Mouse (Mus musculus) heart, embryonic 16.5 days (tissue): Measurements from ENCODE around the gene Slc25a10. TPM values are rescaled to one million over a fixed set of nuclear protein-coding genes. Genes with fewer than 3 reads are reported as not detected.

ENCODE experiments used
- ATAC-seq: fragments of 200-750 bp; cut with Nextera tagmentation; replicated peaks from 2 replicates; pipeline ENCODE4 v1.8.0; 2017; ENCODE audit warnings: moderate number of reproducible peaks; ENCODE audit not compliant: insufficient read depth, low FRiP score; ENCODE audit errors: extremely low read depth
- H3K27ac ChIP-seq: fragments of 300-500 bp; sonication (generic); 2 replicates; pipeline ENCODE4 v1.5.1; 2014; ENCODE audit warnings: mild to moderate bottlenecking, low read length, control low read depth, moderate library complexity
- H3K27me3 ChIP-seq: fragments of 300-500 bp; sonication (generic); 2 replicates; pipeline ENCODE4 v1.6.1; 2014; ENCODE audit warnings: low read length, mixed read lengths; ENCODE audit not compliant: control insufficient read depth, insufficient read depth
- H3K36me3 ChIP-seq: fragments of 300-500 bp; sonication (generic); 2 replicates; pipeline ENCODE4 v1.6.1; 2014; ENCODE audit not compliant: control insufficient read depth, insufficient read depth
- H3K4me1 ChIP-seq: fragments of 300-500 bp; sonication (generic); 2 replicates; pipeline ENCODE4 v1.6.1; 2014; ENCODE audit warnings: low read length, mixed read lengths; ENCODE audit not compliant: control insufficient read depth, insufficient read depth
- H3K4me2 ChIP-seq: fragments of 300-500 bp; sonication (generic); 2 replicates; pipeline ENCODE4 v1.6.1; 2014; ENCODE audit warnings: low read depth, mild to moderate bottlenecking, control low read depth, low read length
- H3K4me3 ChIP-seq: fragments of 300-500 bp; sonication (generic); 2 replicates; pipeline ENCODE4 v1.5.1; 2014; ENCODE audit warnings: mild to moderate bottlenecking, control low read depth, low read length
- H3K9ac ChIP-seq: fragments of 300-500 bp; sonication (generic); 2 replicates; pipeline ENCODE4 v1.6.1; 2014; ENCODE audit warnings: low read length, control low read depth
- H3K9me3 ChIP-seq: fragments of 300-500 bp; sonication (generic); replicated peaks from 2 replicates; pipeline ENCODE4 v1.6.1; 2016; ENCODE audit warnings: low read length; ENCODE audit not compliant: control insufficient read depth
- WGBS: fragments of 180-500 bp; shearing (Covaris S2); extraction: QIAGEN DNeasy Blood & Tissue Kit; methylation state at CpG from one replicate; pipeline ENCODE4 v1.1.7; 2014; 5-methylcytosine and 5-hydroxymethylcytosine counted together
- polyA plus RNA-seq: library from polyadenylated mRNA; unstranded; fragments of >200 nt; fragmentation: Nextera tagmentation; extraction: Ambion mirVana; gene quantifications from 2 replicates; pipeline ENCODE4 v1.2.1, GENCODE M21; 2015

Slc25a10 gene
- 39.6 and 43.9 TPM in 2 replicates for polyA plus RNA-seq

DNA sequence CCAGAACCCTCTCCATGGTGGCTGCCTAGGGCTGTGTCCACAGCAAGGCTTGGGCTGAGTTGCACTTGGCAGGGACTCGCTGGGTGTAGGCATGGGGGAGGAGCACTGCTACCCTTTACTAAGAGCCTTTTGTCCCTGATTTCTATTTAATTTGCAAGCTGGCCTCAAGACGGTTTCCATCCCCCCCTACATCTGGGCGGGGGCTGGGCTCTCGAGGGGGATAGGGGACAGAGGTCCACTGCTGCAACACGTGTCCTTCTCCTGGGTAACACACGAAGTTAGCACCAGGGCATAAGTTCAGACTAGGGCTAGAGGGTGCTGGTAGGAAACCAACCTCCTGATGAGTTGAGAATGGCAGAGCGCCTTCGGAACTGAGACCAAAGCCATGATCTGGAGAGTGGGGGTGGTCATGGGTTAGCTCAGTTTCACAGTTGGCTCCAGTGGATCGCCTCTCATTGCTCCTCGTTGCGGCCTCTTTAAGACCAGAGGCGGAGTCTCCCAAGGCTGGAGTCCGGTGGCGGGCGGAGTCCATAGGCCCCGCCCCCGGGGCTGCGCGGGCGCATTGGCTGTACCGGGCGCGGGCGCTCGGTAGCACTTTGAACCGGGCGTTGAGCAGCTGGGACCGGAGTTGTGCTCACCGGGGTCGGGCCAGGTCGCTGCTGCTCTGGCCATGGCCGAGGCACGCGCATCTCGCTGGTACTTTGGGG, at the start of gene Slc25a10:
Slc25a10 (plus strand) TSS at position 524 of the 707 bp plus-strand sequence.
- peak within 1 kb of the TSS; percentile 83 for H3K9ac ChIP-seq
- H3K9me3 ChIP-seq: no peaks in the 10 kb centered on the region
- under 1% methylated on average over 35 of the region's 35 CpGs for WGBS
- no peaks in the 10 kb centered on the region for H3K27me3 ChIP-seq
- H3K27ac ChIP-seq: peak within 1 kb of the TSS; percentile 82
- ATAC-seq: peak; percentile 84
- peaks cover 34% of the 10 kb centered on the region for H3K36me3 ChIP-seq
- peak within 1 kb of the TSS; percentile 83 for H3K4me3 ChIP-seq
- H3K4me1 ChIP-seq: peaks cover 24% of the 10 kb centered on the region
- peak within 1 kb of the TSS; percentile 89 for H3K4me2 ChIP-seq

DNA sequence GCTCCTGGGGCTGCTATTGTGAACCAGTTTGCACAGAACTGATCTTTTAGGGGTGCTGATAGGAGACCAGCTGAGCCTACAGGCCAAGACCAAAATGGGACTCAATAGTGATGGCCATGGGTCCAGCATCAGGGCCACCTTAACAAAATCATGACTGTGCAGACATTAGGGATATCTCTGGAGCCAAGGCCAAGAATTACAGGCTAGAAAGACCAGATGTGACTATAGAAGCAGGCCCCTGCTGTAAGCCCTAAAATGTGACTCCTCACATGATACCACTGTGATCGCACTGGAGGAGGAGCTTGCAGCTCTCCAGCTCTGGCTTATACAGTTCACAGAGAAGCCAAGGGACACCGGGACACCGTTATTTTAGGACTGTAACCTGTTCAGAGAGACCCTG, 49.3 kb upstream of the Slc25a10 start, which contains the start of gene Tspan10:
Tspan10 (plus strand) TSS at position 301 of the 400 bp plus-strand sequence.
- Histone ChIP-seq H3K27ac (no peak within 1 kb of the TSS), H3K27me3 (no peaks in the 10 kb centered on the region), H3K4me3 (no peak within 1 kb of the TSS), H3K9me3 (no peaks in the 10 kb centered on the region), H3K4me2 (no peak within 1 kb of the TSS), H3K9ac (no peak within 1 kb of the TSS), H3K36me3 (no peaks in the 10 kb centered on the region), H3K4me1 (no peaks in the 10 kb centered on the region)
- no peak for ATAC-seq
- 82% methylated on average over 3 of the region's 3 CpGs for WGBS

DNA sequence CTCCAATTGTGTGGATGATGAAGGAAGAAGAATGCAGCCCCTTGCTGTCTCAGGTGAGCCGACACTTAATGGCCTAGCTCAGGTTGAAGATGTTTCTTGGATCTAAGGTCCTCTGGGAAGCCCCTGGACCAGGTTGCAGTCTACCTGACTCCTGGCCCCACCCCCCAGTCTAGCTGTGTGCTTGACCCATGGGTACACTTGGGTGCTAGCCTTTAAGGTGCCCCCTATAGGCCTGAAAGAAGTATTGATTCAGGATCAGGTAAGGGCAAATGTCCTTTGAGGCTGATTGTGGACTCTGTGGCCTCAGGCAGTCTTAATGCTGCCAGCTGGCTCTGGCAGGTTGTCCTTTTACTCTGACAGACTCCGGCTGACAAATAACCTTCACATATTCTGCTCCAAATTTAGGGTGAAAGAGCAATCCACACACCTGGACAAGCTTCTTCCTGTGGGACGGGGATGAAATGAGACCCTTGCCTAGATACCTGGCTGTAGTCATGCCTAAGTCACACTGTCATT, 48.8 kb upstream of the Slc25a10 start:
- H3K9me3 ChIP-seq: no peaks in the 10 kb centered on the region
- no peaks in the 10 kb centered on the region for H3K36me3 ChIP-seq
- no peak for ATAC-seq
- H3K27me3 ChIP-seq: no peaks in the 10 kb centered on the region
- 88% methylated on average over 3 of the region's 3 CpGs for WGBS
- no peak overlapping the region for H3K9ac ChIP-seq
- H3K27ac ChIP-seq: no peak overlapping the region
- H3K4me3 ChIP-seq: no peak overlapping the region
- H3K4me1 ChIP-seq: no peaks in the 10 kb centered on the region
- H3K4me2 ChIP-seq: no peak overlapping the region

DNA sequence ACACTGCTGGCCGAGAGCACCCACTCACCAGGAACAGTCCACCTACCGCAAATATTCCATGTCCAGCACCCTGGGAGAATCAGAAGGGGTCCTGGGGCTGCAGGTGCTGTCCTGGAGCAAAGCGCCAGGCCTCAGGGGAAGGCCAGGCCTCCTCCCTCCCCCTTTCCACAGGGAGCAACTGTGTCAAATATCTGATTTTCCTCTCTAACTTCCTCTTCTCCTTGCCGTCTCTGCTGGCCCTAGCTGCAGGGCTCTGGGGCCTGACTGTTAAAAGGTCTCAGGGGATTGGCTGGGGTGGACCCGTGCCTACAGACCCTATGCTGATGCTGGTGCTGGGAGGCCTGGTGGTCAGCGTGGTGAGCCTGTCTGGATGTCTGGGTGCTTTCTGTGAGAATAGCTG, 47.5 kb upstream of the Slc25a10 start:
- Histone ChIP-seq H3K4me1 (no peaks in the 10 kb centered on the region), H3K4me3 (no peak overlapping the region), H3K27me3 (no peaks in the 10 kb centered on the region), H3K9ac (no peak overlapping the region), H3K9me3 (no peaks in the 10 kb centered on the region), H3K4me2 (no peak overlapping the region), H3K27ac (no peak overlapping the region), H3K36me3 (no peaks in the 10 kb centered on the region)
- ATAC-seq: no peak
- WGBS: 64% methylated on average over 6 of the region's 6 CpGs

DNA sequence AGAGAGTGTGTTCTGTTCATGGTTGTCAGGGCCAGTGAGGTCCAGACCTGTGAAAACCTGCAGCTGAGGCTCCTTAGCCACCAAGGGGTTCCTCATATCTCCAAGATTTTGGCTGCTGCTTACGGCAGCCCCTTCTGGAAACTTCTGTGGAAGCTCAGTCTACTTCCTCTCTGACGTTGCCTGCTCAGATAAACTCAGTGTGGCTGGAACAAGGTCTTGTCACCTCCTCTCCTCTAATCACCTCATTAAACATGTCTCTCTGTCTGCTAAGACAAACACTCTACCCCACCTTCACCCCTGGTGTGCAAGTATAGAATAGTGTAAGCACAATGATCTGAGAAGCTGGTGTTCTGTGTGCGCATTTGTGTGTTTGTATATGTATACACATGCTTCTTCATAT, 46.2 kb upstream of the Slc25a10 start:
- H3K9me3 ChIP-seq: no peaks in the 10 kb centered on the region
- H3K36me3 ChIP-seq: no peaks in the 10 kb centered on the region
- H3K27me3 ChIP-seq: no peaks in the 10 kb centered on the region
- no peak overlapping the region for H3K4me3 ChIP-seq
- no peak overlapping the region for H3K4me2 ChIP-seq
- ATAC-seq: no peak
- WGBS: 50% methylated on average over 3 of the region's 3 CpGs
- no peak overlapping the region for H3K9ac ChIP-seq
- H3K27ac ChIP-seq: no peak overlapping the region
- H3K4me1 ChIP-seq: no peaks in the 10 kb centered on the region

DNA sequence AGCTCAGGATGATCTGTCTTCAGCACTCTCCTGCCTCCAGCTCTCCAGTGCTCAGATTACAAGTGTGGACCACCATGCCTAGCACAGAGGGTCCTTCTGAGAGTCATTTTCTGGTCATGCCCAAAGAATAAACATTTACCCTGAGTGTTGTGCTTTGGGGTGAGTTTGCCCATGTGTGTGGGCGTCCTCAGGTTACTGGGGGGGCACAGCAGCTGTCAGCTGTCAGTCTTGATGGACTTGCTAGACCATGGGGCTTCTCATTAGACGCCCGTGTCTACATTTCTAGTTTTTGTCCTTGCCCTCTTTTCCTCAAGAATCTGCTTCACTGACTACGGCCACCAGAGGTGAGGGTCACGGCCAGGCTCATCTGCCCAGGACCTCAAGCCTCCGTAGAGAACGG, 44.5 kb upstream of the Slc25a10 start:
- no peak overlapping the region for H3K4me3 ChIP-seq
- 78% methylated on average over 7 of the region's 7 CpGs for WGBS
- H3K27ac ChIP-seq: no peak overlapping the region
- ATAC-seq: no peak
- H3K9ac ChIP-seq: no peak overlapping the region
- H3K27me3 ChIP-seq: no peaks in the 10 kb centered on the region
- H3K9me3 ChIP-seq: no peaks in the 10 kb centered on the region
- no peak overlapping the region for H3K4me2 ChIP-seq
- H3K4me1 ChIP-seq: no peaks in the 10 kb centered on the region
- no peaks in the 10 kb centered on the region for H3K36me3 ChIP-seq

DNA sequence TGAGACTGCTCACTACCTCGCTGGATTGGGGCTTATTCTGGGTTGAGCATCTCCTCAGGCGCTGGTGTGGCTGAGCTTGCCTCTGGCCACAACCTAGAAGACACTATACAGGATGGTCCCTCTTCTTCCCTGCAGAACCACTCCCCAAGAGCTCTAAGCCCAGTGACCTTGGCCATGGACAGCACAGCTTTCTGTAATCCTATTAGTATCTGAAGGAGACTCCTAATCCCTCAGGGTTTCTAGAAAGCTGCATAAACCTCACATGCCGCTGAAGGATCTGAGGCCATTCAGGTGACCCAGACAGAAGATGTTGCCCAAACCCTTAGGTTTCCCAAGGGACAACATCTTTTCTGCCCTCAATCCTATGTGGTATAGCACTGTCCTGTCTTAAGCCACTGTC, 39.4 kb upstream of the Slc25a10 start:
- 46% methylated on average over 3 of the region's 3 CpGs for WGBS
- Histone ChIP-seq H3K4me1 (peaks cover 5% of the 10 kb centered on the region), H3K9ac (no peak overlapping the region), H3K9me3 (no peaks in the 10 kb centered on the region), H3K4me2 (no peak overlapping the region), H3K27me3 (no peaks in the 10 kb centered on the region), H3K36me3 (no peaks in the 10 kb centered on the region), H3K27ac (no peak overlapping the region), H3K4me3 (no peak overlapping the region)
- no peak for ATAC-seq

DNA sequence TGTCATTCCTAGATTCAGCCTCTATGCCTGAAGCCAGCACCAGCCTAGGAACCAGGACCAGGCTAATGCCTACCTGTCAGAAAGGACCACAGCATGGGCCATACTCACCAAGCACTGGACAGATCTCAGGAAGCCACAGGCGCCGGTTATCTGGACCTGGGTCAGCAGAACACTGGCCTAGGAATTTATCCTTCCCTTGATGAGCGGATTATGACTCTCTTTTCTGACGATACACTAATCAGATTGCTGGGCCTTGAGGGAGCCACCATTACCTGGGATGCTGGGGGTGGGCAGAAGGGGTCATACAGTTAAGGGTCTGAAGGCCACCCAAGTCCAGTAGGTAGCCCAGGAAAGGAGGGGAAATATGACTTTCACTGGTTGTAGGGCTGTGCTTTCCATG, 38.3 kb upstream of the Slc25a10 start, which contains the start of gene Pde6g:
Pde6g (minus strand) TSS at position 195 of the 400 bp plus-strand sequence.
- no peaks in the 10 kb centered on the region for H3K27me3 ChIP-seq
- H3K4me2 ChIP-seq: no peak within 1 kb of the TSS
- no peak within 1 kb of the TSS for H3K27ac ChIP-seq
- H3K4me3 ChIP-seq: no peak within 1 kb of the TSS
- no peaks in the 10 kb centered on the region for H3K9me3 ChIP-seq
- no peak for ATAC-seq
- H3K36me3 ChIP-seq: no peaks in the 10 kb centered on the region
- peaks cover 5% of the 10 kb centered on the region for H3K4me1 ChIP-seq
- WGBS: 80% methylated on average over 4 of the region's 4 CpGs
- H3K9ac ChIP-seq: no peak within 1 kb of the TSS

DNA sequence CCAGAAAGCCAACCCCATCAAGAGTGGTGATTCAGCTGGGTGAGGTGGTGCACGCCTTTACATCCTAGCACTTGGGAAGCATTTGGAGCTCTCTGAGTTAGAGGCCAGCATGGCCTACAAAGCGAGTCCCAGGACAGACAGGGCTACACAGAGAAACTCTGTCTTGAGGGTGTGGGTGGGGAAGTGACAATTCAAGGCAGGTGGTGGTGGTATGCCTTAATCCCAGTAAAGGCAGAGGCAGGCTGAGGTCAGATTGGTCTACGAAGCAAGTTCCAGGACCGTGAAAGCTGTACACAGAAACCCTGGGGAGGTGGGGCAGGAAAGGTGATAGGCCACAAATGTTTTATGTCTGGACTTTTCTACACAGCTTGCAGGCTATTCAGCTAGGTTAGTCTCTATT, 36.7 kb upstream of the Slc25a10 start:
- Histone ChIP-seq H3K27me3 (no peaks in the 10 kb centered on the region), H3K36me3 (peaks cover 2% of the 10 kb centered on the region; the same call in 1 of the 2 replicates), H3K4me1 (peaks cover 12% of the 10 kb centered on the region), H3K27ac (no peak overlapping the region), H3K4me2 (no peak overlapping the region), H3K9ac (no peak overlapping the region), H3K9me3 (no peaks in the 10 kb centered on the region), H3K4me3 (no peak overlapping the region)
- WGBS: 91% methylated on average over 4 of the region's 4 CpGs
- no peak for ATAC-seq
